Mouse (Mus musculus) liver, adult 2 months (tissue): ENCODE data around the gene Klk10.

Experiments
- CTCF ChIP-seq: fragments of 200-500 bp; IDR thresholded peaks from 2 replicates; pipeline ENCODE4 v1.5.1; 2011; ENCODE audit warnings: low read depth, low read length, control low read depth
- POLR2A ChIP-seq: fragments of 200-500 bp; IDR thresholded peaks from 2 replicates; pipeline ENCODE4 v1.6.1; 2011; ENCODE audit warnings: low read length, control low read depth; ENCODE audit not compliant: insufficient read depth; ENCODE audit errors: extremely low read depth

- TF ChIP-seq CTCF (no peak), POLR2A (no peak)
Measured at GRCm38 (mm10) chr7:43774802-43775201, 6.0 kb upstream of the Klk10 start.
